ENCODE assay signal across 7 mouse cellular contexts in genomic region chr2:84479036-84479435, GRCm38 (mm10). TPM values are rescaled to one million over a fixed set of nuclear protein-coding genes. Genes with fewer than 3 reads are reported as not detected.
DNase-seq lines count a peak whose midpoint lies in the region; ATAC-seq and TF ChIP-seq lines count a peak whose summit lies in the region.

No protein-coding gene starts in this region.

- WGBS in limb, embryonic 14.5 days = 29% methylated on average over 3 of the region's 3 CpGs
- WGBS in limb, embryonic 10.5 days = 37% methylated on average over 3 of the region's 3 CpGs
- 6% methylated on average over 3 of the region's 3 CpGs for WGBS in heart, postnatal 0 days
- WGBS in liver, embryonic 16.5 days (ENCODE audit: insufficient replicate concordance) = 7% methylated on average over 3 of the region's 3 CpGs
- 17% methylated on average over 3 of the region's 3 CpGs for WGBS in stomach, embryonic 15.5 days

- H3K4me1 ChIP-seq in limb, embryonic 14.5 days (ENCODE audit: control insufficient read depth, insufficient read depth, low read length) = 0 out of 2 replicates have a peak, but pooled peaks cover 3% of the 10 kb centered on the region
- H3K4me1 ChIP-seq in limb, embryonic 10.5 days = peaks cover 32% of the 10 kb centered on the region
- peaks cover 19% of the 10 kb centered on the region for H3K4me1 ChIP-seq in heart, postnatal 0 days (ENCODE audit: control insufficient read depth, insufficient read depth)
- peaks cover 5% of the 10 kb centered on the region for H3K4me1 ChIP-seq in liver, embryonic 16.5 days (ENCODE audit: control insufficient read depth, low read depth, low read length)
- H3K4me1 ChIP-seq in stomach, embryonic 15.5 days = no peaks in the 10 kb centered on the region

- TF ChIP-seq CTCF in heart, postnatal 0 days (IDR thresholded peaks at IDR 0.05; ENCODE audit: low read depth) = peak; percentile 77

- no peaks in the 10 kb centered on the region for H3K36me3 ChIP-seq in limb, embryonic 14.5 days (ENCODE audit: control insufficient read depth, insufficient read depth, low read length)
- H3K36me3 ChIP-seq in limb, embryonic 10.5 days = no peaks in the 10 kb centered on the region
- H3K36me3 ChIP-seq in heart, postnatal 0 days (replicated peaks; ENCODE audit: control insufficient read depth, insufficient read depth, low read length) = no peaks in the 10 kb centered on the region
- H3K36me3 ChIP-seq in liver, embryonic 16.5 days (ENCODE audit: control insufficient read depth, insufficient read depth) = no peaks in the 10 kb centered on the region
- no peaks in the 10 kb centered on the region for H3K36me3 ChIP-seq in stomach, embryonic 15.5 days

- H3K27ac ChIP-seq in limb, embryonic 14.5 days (replicated peaks; ENCODE audit: low read depth, low read length) = no peak overlapping the region
- no peak overlapping the region for H3K27ac ChIP-seq in limb, embryonic 10.5 days
- H3K27ac ChIP-seq in heart, postnatal 0 days (ENCODE audit: low read depth) = no peak overlapping the region
- H3K27ac ChIP-seq in liver, embryonic 16.5 days (ENCODE audit: low read length) = no peak overlapping the region
- no peak overlapping the region for H3K27ac ChIP-seq in stomach, embryonic 15.5 days

- no peak overlapping the region for H3K9ac ChIP-seq in limb, embryonic 14.5 days (ENCODE audit: low read depth, low read length, severe bottlenecking)
- no peak overlapping the region for H3K9ac ChIP-seq in heart, postnatal 0 days (replicated peaks; ENCODE audit: low read depth, low read length)
- H3K9ac ChIP-seq in liver, embryonic 16.5 days (ENCODE audit: low read depth, low read length) = no peak overlapping the region
- no peak overlapping the region for H3K9ac ChIP-seq in stomach, embryonic 15.5 days

- H3K4me2 ChIP-seq in limb, embryonic 14.5 days (replicated peaks; ENCODE audit: low read depth, low read length, severe bottlenecking) = no peak overlapping the region
- peak overlapping the region; percentile 51 for H3K4me2 ChIP-seq in heart, postnatal 0 days (ENCODE audit: low read depth, low read length)
- H3K4me2 ChIP-seq in liver, embryonic 16.5 days (ENCODE audit: low read depth, low read length) = peak overlapping the region; percentile 37
- peak overlapping the region; percentile 9; the same call in 1 of the 2 replicates for H3K4me2 ChIP-seq in stomach, embryonic 15.5 days

- H3K4me3 ChIP-seq in limb, embryonic 14.5 days (replicated peaks; ENCODE audit: low read length) = no peak overlapping the region
- no peak overlapping the region for H3K4me3 ChIP-seq in limb, embryonic 10.5 days
- peak overlapping the region; percentile 27 for H3K4me3 ChIP-seq in heart, postnatal 0 days (ENCODE audit: low read depth, low read length)
- H3K4me3 ChIP-seq in liver, embryonic 16.5 days (ENCODE audit: low read depth, low read length) = peak overlapping the region; percentile 43
- no peak overlapping the region for H3K4me3 ChIP-seq in stomach, embryonic 15.5 days (replicated peaks)

- TF ChIP-seq POLR2A in limb, embryonic 14.5 days (IDR thresholded peaks at IDR 0.05; ENCODE audit: borderline replicate concordance, extremely low read depth, insufficient read depth, insufficient read length) = no peak

- no peaks in the 10 kb centered on the region for H3K27me3 ChIP-seq in limb, embryonic 14.5 days (ENCODE audit: control insufficient read depth, insufficient read depth, low read length)
- no peaks in the 10 kb centered on the region for H3K27me3 ChIP-seq in limb, embryonic 10.5 days (ENCODE audit: low read depth, poor library complexity, severe bottlenecking)
- H3K27me3 ChIP-seq in heart, postnatal 0 days (ENCODE audit: control insufficient read depth, insufficient read depth, low read length) = no peaks in the 10 kb centered on the region
- H3K27me3 ChIP-seq in liver, embryonic 16.5 days (ENCODE audit: control insufficient read depth, insufficient read depth, low read depth, low read length) = no peaks in the 10 kb centered on the region
- H3K27me3 ChIP-seq in stomach, embryonic 15.5 days (replicated peaks) = no peaks in the 10 kb centered on the region

- DNase-seq in limb, embryonic 14.5 days (ENCODE audit: low spot score) = peak; percentile 68
- DNase-seq in limb, embryonic 10.5 days (ENCODE audit: low spot score) = no peak
- DNase-seq in Muller cell, postnatal 12 days (ENCODE audit: inconsistent ontology term) = peak; percentile 46
- DNase-seq in c-Kit-positive CD71-positive TER-119-positive erythroid progenitor cells, embryonic 14.5 days (ENCODE audit: low spot score) = peak; percentile 74
- DNase-seq in heart, postnatal 0 days (ENCODE audit: low spot score) = peak; percentile 83

- H3K9me3 ChIP-seq in limb, embryonic 14.5 days (ENCODE audit: control insufficient read depth, low read length) = no peaks in the 10 kb centered on the region
- no peaks in the 10 kb centered on the region for H3K9me3 ChIP-seq in limb, embryonic 10.5 days (replicated peaks)
- H3K9me3 ChIP-seq in heart, postnatal 0 days (replicated peaks; ENCODE audit: control insufficient read depth, low read length) = no peaks in the 10 kb centered on the region
- no peaks in the 10 kb centered on the region for H3K9me3 ChIP-seq in liver, embryonic 16.5 days (replicated peaks; ENCODE audit: control insufficient read depth, low read length)
- H3K9me3 ChIP-seq in stomach, embryonic 15.5 days = no peaks in the 10 kb centered on the region

- peak; percentile 46; the same call in 1 of the 2 replicates for TF ChIP-seq EP300 in heart, postnatal 0 days (IDR thresholded peaks at IDR 0.05; ENCODE audit: low read depth)

- ATAC-seq in limb, embryonic 14.5 days (ENCODE audit: low FRiP score, low read depth) = no peak
- ATAC-seq in heart, postnatal 0 days (ENCODE audit: insufficient read depth, low read depth) = no peak
- 0 out of 2 replicates have a peak, but pooled peaks have one; percentile 19 for ATAC-seq in liver, embryonic 16.5 days (ENCODE audit: low read depth)
- ATAC-seq in stomach, embryonic 15.5 days (ENCODE audit: insufficient read depth, low FRiP score, low read depth) = no peak

RNA-seq across cellular contexts. Expression of gene Tfpi, which starts 2.5 kb away (rescaled TPM):
- polyA plus RNA-seq in limb, embryonic 14.5 days (2012; rRNA removed) = 22.7 and 28.3 TPM in 2 replicates
- polyA plus RNA-seq in limb, embryonic 14.5 days (2014; fragmentation: Nextera tagmentation; extraction: Ambion mirVana) = 29.6 and 31.2 TPM in 2 replicates
- 12.5 and 13.9 TPM in 2 replicates for polyA plus RNA-seq in limb, embryonic 10.5 days (2016; fragmentation: Nextera tagmentation; extraction: Ambion mirVana)
- total RNA-seq in heart, postnatal 0 days (2014; rRNA removed; ENCODE audit: low replicate concordance) = 55.2 and 58.1 TPM in 2 replicates
- polyA plus RNA-seq in heart, postnatal 0 days (2015; fragmentation: Nextera tagmentation; extraction: Ambion mirVana) = 58.4 and 59.5 TPM in 2 replicates
- polyA plus RNA-seq in liver, embryonic 16.5 days (2015; fragmentation: Nextera tagmentation; extraction: Ambion mirVana) = 15.5 and 17.6 TPM in 2 replicates
- polyA plus RNA-seq in stomach, embryonic 15.5 days (2015; fragmentation: Nextera tagmentation; extraction: Ambion mirVana) = 44.2 and 47.4 TPM in 2 replicates

RNA-seq across cellular contexts. Expression of gene Calcrl, which starts 53.8 kb away (rescaled TPM):
- 6.4 and 6.5 TPM in 2 replicates for polyA plus RNA-seq in limb, embryonic 14.5 days (2012; rRNA removed)
- polyA plus RNA-seq in limb, embryonic 14.5 days (2014; fragmentation: Nextera tagmentation; extraction: Ambion mirVana) = 18.2 and 21.0 TPM in 2 replicates
- 16.6 and 19.6 TPM in 2 replicates for polyA plus RNA-seq in limb, embryonic 10.5 days (2016; fragmentation: Nextera tagmentation; extraction: Ambion mirVana)
- 32.3 and 78.2 TPM in 2 replicates for total RNA-seq in heart, postnatal 0 days (2014; rRNA removed; ENCODE audit: low replicate concordance)
- polyA plus RNA-seq in heart, postnatal 0 days (2015; fragmentation: Nextera tagmentation; extraction: Ambion mirVana) = 26.5 and 28.5 TPM in 2 replicates
- polyA plus RNA-seq in liver, embryonic 16.5 days (2015; fragmentation: Nextera tagmentation; extraction: Ambion mirVana) = 13.2 and 16.2 TPM in 2 replicates
- 33.8 and 38.3 TPM in 2 replicates for polyA plus RNA-seq in stomach, embryonic 15.5 days (2015; fragmentation: Nextera tagmentation; extraction: Ambion mirVana)

Comparison
In these comparisons a context has a peak if more than half of its experiments do, and no peak if none do; other contexts are left out.
1. H3K4me3 ChIP-seq: peak in heart, postnatal 0 days (single experiment) and liver, embryonic 16.5 days (single experiment); none in limb, embryonic 14.5 days (single experiment), limb, embryonic 10.5 days (single experiment) and stomach, embryonic 15.5 days (single experiment).